Mouse (Mus musculus): ENCODE results near the gene Iqcj. TPM values are rescaled to one million over a fixed set of nuclear protein-coding genes. Genes with fewer than 3 reads are reported as not detected.

The Iqcj gene
- polyA plus RNA-seq, 1 experiment, result not detected

GRCm38 (mm10) chr3:68045475-68046416 lies 153.7 kb downstream of the Iqcj start:
- TF ChIP-seq GATA1 (IDR thresholded peaks at IDR 0.05; ENCODE audit: low read length), result no peak
- TF ChIP-seq TAL1 (IDR thresholded peaks at IDR 0.05; ENCODE audit: low read length), result no peak
- Histone ChIP-seq H3K4me1 (ENCODE audit: control insufficient read depth) (no peaks in the 10 kb centered on the region), H3K36me3 (ENCODE audit: control insufficient read depth) (no peaks in the 10 kb centered on the region), H3K4me3 (replicated peaks) (no peak overlapping the region), H3K27me3 (ENCODE audit: control insufficient read depth) (no peaks in the 10 kb centered on the region), H3K9me3 (ENCODE audit: control insufficient read depth, low read length) (no peaks in the 10 kb centered on the region)

GRCm38 (mm10) chr3:68053538-68053937 lies 161.5 kb downstream of the Iqcj start:
- Histone ChIP-seq H3K4me3 (replicated peaks) (no peak overlapping the region), H3K9me3 (ENCODE audit: control insufficient read depth, low read length) (no peaks in the 10 kb centered on the region), H3K27me3 (ENCODE audit: control insufficient read depth) (no peaks in the 10 kb centered on the region; the same call in 1 of the 2 replicates), H3K36me3 (ENCODE audit: control insufficient read depth) (no peaks in the 10 kb centered on the region), H3K4me1 (ENCODE audit: control insufficient read depth) (no peaks in the 10 kb centered on the region)
- TF ChIP-seq GATA1 (IDR thresholded peaks at IDR 0.05; ENCODE audit: low read length), result no peak
- TF ChIP-seq TAL1 (IDR thresholded peaks at IDR 0.05; ENCODE audit: low read length), result no peak

- TF ChIP-seq GATA1 (IDR thresholded peaks at IDR 0.05; ENCODE audit: low read length) (no peak), TAL1 (IDR thresholded peaks at IDR 0.05; ENCODE audit: low read length) (no peak)
- H3K4me3 ChIP-seq (replicated peaks), result no peak overlapping the region
- H3K36me3 ChIP-seq (ENCODE audit: control insufficient read depth), result no peaks in the 10 kb centered on the region
- H3K4me1 ChIP-seq (ENCODE audit: control insufficient read depth), result no peaks in the 10 kb centered on the region
- no peaks in the 10 kb centered on the region for H3K9me3 ChIP-seq (ENCODE audit: control insufficient read depth, low read length)
- no peaks in the 10 kb centered on the region; the same call in 1 of the 2 replicates for H3K27me3 ChIP-seq (ENCODE audit: control insufficient read depth)
Measured at GRCm38 (mm10) chr3:68055071-68055470, 163.1 kb downstream of the Iqcj start.

DNA sequence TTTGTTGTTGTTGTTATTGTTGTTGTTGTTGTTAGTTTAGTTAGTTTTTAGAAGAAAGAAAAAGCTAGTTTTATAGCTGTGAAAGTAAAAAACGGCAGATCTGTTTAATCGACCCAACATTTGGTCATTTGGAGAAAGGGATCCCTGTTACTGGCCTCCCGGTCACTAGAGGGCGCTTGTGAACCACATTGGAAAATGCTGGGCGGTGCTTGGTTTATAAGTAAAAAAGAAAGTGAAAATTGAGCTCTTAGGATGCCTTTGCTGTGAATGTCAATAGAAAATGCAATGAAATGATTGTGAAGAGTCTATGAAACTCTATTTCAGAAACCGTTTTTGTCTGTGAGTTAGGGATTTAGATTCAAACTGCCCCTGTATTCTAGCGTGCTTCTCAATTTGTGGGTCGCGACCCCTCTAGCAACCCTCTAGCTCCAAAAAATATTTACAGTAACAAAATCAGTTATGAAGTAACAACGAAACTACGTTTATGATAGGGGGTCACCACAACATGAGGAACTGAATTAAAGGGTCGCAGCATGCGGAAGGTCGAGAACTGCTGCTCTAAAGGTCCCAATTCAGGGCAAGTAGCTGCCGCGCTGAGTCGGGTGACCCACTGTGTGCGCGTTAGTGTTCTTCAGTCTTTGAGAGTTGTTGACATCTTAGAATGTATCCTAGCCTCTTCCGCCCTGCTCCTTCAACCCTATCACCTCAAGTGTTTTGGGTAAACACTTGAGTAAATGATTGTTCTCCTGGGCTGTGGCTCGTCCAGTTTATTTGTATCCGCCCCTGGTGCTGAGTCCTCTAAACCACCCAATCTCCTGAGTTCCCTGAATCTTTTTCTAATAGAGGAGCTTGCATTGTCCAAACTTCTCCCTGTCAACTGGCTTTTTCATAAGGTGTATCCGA lies 164.6 kb downstream of the Iqcj start:
- H3K27me3 ChIP-seq (ENCODE audit: control insufficient read depth), result no peaks in the 10 kb centered on the region; the same call in 1 of the 2 replicates
- H3K4me3 ChIP-seq (replicated peaks), result peak overlapping the region; percentile 54
- H3K36me3 ChIP-seq (ENCODE audit: control insufficient read depth), result no peaks in the 10 kb centered on the region
- TF ChIP-seq TAL1 (IDR thresholded peaks at IDR 0.05; ENCODE audit: low read length), result no peak
- TF ChIP-seq GATA1 (IDR thresholded peaks at IDR 0.05; ENCODE audit: low read length), result no peak
- H3K9me3 ChIP-seq (ENCODE audit: control insufficient read depth, low read length), result no peaks in the 10 kb centered on the region
- no peaks in the 10 kb centered on the region for H3K4me1 ChIP-seq (ENCODE audit: control insufficient read depth)

- no peaks in the 10 kb centered on the region for H3K36me3 ChIP-seq (ENCODE audit: control insufficient read depth)
Measured at GRCm38 (mm10) chr3:68059162-68059800, 167.3 kb downstream of the Iqcj start.

DNA sequence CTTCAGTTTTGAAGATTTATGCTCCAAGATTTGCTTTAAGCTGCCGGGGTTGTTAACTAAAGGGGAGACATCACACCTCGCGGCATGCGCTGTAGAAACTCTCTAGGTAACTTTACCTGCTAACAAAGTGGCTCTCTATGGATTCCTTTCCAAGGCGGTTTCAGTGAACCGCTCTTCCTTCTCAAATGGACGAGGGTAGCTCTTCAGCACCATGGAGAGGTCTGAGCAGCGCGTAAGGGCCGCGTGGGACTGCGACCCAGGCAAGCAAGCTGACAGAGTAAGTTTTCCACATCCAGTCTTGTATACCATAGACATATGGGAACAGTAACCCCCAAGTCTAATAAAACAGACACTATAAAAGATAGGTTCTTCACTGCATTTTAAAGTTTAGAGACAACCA lies 172.7 kb downstream of the Iqcj start, which contains the start of gene Schip1:
Gene Schip1 (plus strand): TSS at position 72 of the 400 bp plus-strand sequence.
- H3K4me1 ChIP-seq (ENCODE audit: control insufficient read depth), result no peaks in the 10 kb centered on the region
- no peaks in the 10 kb centered on the region for H3K9me3 ChIP-seq (ENCODE audit: control insufficient read depth, low read length)
- no peak within 1 kb of the TSS for H3K4me3 ChIP-seq (replicated peaks)
- H3K27me3 ChIP-seq (ENCODE audit: control insufficient read depth), result no peaks in the 10 kb centered on the region
- H3K36me3 ChIP-seq (ENCODE audit: control insufficient read depth), result no peaks in the 10 kb centered on the region
- TF ChIP-seq GATA1 (IDR thresholded peaks at IDR 0.05; ENCODE audit: low read length) (no peak), TAL1 (IDR thresholded peaks at IDR 0.05; ENCODE audit: low read length) (no peak)

More at GRCm38 (mm10) chr3:68059162-68059800, 167.3 kb downstream of the Iqcj start:
- Histone ChIP-seq H3K4me1 (ENCODE audit: control insufficient read depth) (no peaks in the 10 kb centered on the region), H3K27me3 (ENCODE audit: control insufficient read depth) (no peaks in the 10 kb centered on the region; the same call in 1 of the 2 replicates), H3K9me3 (ENCODE audit: control insufficient read depth, low read length) (no peaks in the 10 kb centered on the region), H3K4me3 (replicated peaks) (no peak overlapping the region)
- no peak for TF ChIP-seq TAL1 (IDR thresholded peaks at IDR 0.05; ENCODE audit: low read length)
- no peak for TF ChIP-seq GATA1 (IDR thresholded peaks at IDR 0.05; ENCODE audit: low read length)

- Histone ChIP-seq H3K27me3 (ENCODE audit: control insufficient read depth) (no peaks in the 10 kb centered on the region), H3K4me1 (ENCODE audit: control insufficient read depth) (no peaks in the 10 kb centered on the region), H3K4me3 (replicated peaks) (no peak overlapping the region), H3K36me3 (ENCODE audit: control insufficient read depth) (no peaks in the 10 kb centered on the region), H3K9me3 (ENCODE audit: control insufficient read depth, low read length) (no peaks in the 10 kb centered on the region)
- no peak for TF ChIP-seq GATA1 (IDR thresholded peaks at IDR 0.05; ENCODE audit: low read length)
- TF ChIP-seq TAL1 (IDR thresholded peaks at IDR 0.05; ENCODE audit: low read length), result no peak
Measured at GRCm38 (mm10) chr3:68071395-68072386, 179.7 kb downstream of the Iqcj start.
